Mouse (Mus musculus) hindbrain, embryonic 16.5 days (tissue): ENCODE measurements at regions not wholly inside any gene's neighbourhood (a gene's known extent, or its start where the extent isn't known, plus 50 kb on each side); places are given as distances from the start of the nearest gene placed in this dataset.

Source experiments
- ATAC-seq: fragments of 200-750 bp; cut with Nextera tagmentation; 2 replicates; pipeline ENCODE4 v1.8.0; 2017; ENCODE audit warnings: moderate TSS enrichment, moderate library complexity
- H3K27ac ChIP-seq: fragments of 300-500 bp; sonication (generic); 2 replicates; pipeline ENCODE4 v1.5.1; 2014; ENCODE audit warnings: low read depth, mild to moderate bottlenecking, control low read depth, low read length, moderate library complexity
- H3K27me3 ChIP-seq: fragments of 300-500 bp; sonication (generic); replicated peaks from 2 replicates; pipeline ENCODE4 v1.6.1; 2014; ENCODE audit warnings: low read length; ENCODE audit not compliant: control insufficient read depth, insufficient read depth
- H3K36me3 ChIP-seq: fragments of 300-500 bp; sonication (generic); 2 replicates; pipeline ENCODE4 v1.6.1; 2014; ENCODE audit warnings: mild to moderate bottlenecking, low read length, moderate library complexity, mixed read lengths; ENCODE audit not compliant: control insufficient read depth, insufficient read depth
- H3K4me1 ChIP-seq: fragments of 300-500 bp; sonication (generic); 2 replicates; pipeline ENCODE4 v1.6.1; 2014; ENCODE audit warnings: low read depth, low read length; ENCODE audit not compliant: control insufficient read depth, insufficient read depth
- H3K4me2 ChIP-seq: fragments of 300-500 bp; sonication (generic); 2 replicates; pipeline ENCODE4 v1.6.1; 2014; ENCODE audit warnings: mild to moderate bottlenecking, low read length, control low read depth, moderate library complexity
- H3K4me3 ChIP-seq: fragments of 300-500 bp; sonication (generic); 2 replicates; pipeline ENCODE4 v1.5.1; 2014; ENCODE audit warnings: mild to moderate bottlenecking, low read length, control low read depth, moderate library complexity
- H3K9ac ChIP-seq: fragments of 300-500 bp; sonication (generic); 2 replicates; pipeline ENCODE4 v1.6.1; 2014; ENCODE audit warnings: low read depth, mild to moderate bottlenecking, control low read depth, low read length, moderate library complexity
- H3K9me3 ChIP-seq: fragments of 300-500 bp; sonication (generic); 2 replicates; pipeline ENCODE4 v1.6.1; 2014; ENCODE audit warnings: mild to moderate bottlenecking, low read length, moderate library complexity; ENCODE audit not compliant: control insufficient read depth
- WGBS: fragments of 180-500 bp; shearing (Covaris S2); extraction: QIAGEN DNeasy Blood & Tissue Kit; methylation state at CpG from one replicate; pipeline ENCODE4 v1.1.7; 2014; 5-methylcytosine and 5-hydroxymethylcytosine counted together

GRCm38 (mm10) chr19:49830918-49831317 is 847.5 kb downstream of the Sorcs1 start:
- H3K4me1 ChIP-seq, result no peaks in the 10 kb centered on the region
- no peak overlapping the region for H3K27ac ChIP-seq

GRCm38 (mm10) chr19:49805636-49806397 is 872.6 kb downstream of the Sorcs1 start:
- H3K4me2 ChIP-seq, result no peak overlapping the region
- H3K9ac ChIP-seq, result no peak overlapping the region
- no peaks in the 10 kb centered on the region for H3K27me3 ChIP-seq
- H3K36me3 ChIP-seq, result no peaks in the 10 kb centered on the region
- no peaks in the 10 kb centered on the region for H3K4me1 ChIP-seq
- 37% methylated on average over 3 of the region's 3 CpGs for WGBS
- no peak for ATAC-seq
- H3K4me3 ChIP-seq, result no peak overlapping the region
- H3K27ac ChIP-seq, result no peak overlapping the region
- H3K9me3 ChIP-seq, result no peaks in the 10 kb centered on the region

More at GRCm38 (mm10) chr19:49830918-49831317, 847.5 kb downstream of the Sorcs1 start:
- Histone ChIP-seq H3K36me3 (no peaks in the 10 kb centered on the region), H3K9ac (no peak overlapping the region), H3K9me3 (no peaks in the 10 kb centered on the region), H3K4me2 (no peak overlapping the region), H3K4me3 (no peak overlapping the region), H3K27me3 (no peaks in the 10 kb centered on the region)
- ATAC-seq, result no peak
- WGBS, result 66% methylated on average over 6 of the region's 6 CpGs
